Mouse (Mus musculus) liver, embryonic 16.5 days (tissue): Measurements from ENCODE around the gene Pogz. TPM values are rescaled to one million over a fixed set of nuclear protein-coding genes. Genes with fewer than 3 reads are reported as not detected.
"Not testable (repeated sequence)": the region's sequence is repeated elsewhere in the genome, so short reads cannot be mapped to it uniquely, and the experiment has no call there.

Experiments used
- ATAC-seq: fragments of 200-750 bp; cut with Nextera tagmentation; 2 replicates; pipeline ENCODE4 v1.8.0; 2017; ENCODE audit warnings: low read depth, mild to moderate bottlenecking, moderate number of reproducible peaks, moderate library complexity
- H3K27ac ChIP-seq: fragments of 300-500 bp; sonication (generic); 2 replicates; pipeline ENCODE4 v1.5.1; 2014; ENCODE audit warnings: mild to moderate bottlenecking, low read length
- H3K27me3 ChIP-seq: fragments of 300-500 bp; sonication (generic); 2 replicates; pipeline ENCODE4 v1.6.1; 2014; ENCODE audit warnings: low read depth, low read length, mixed read lengths; ENCODE audit not compliant: control insufficient read depth, insufficient read depth
- H3K36me3 ChIP-seq: fragments of 300-500 bp; sonication (generic); 2 replicates; pipeline ENCODE4 v1.6.1; 2014; ENCODE audit warnings: mild to moderate bottlenecking; ENCODE audit not compliant: control insufficient read depth, insufficient read depth
- H3K4me1 ChIP-seq: fragments of 300-500 bp; sonication (generic); 2 replicates; pipeline ENCODE4 v1.6.1; 2014; ENCODE audit warnings: low read depth, low read length, mixed read lengths; ENCODE audit not compliant: control insufficient read depth
- H3K4me2 ChIP-seq: fragments of 300-500 bp; sonication (generic); 2 replicates; pipeline ENCODE4 v1.6.1; 2014; ENCODE audit warnings: low read depth, low read length, mixed read lengths
- H3K4me3 ChIP-seq: fragments of 300-500 bp; sonication (generic); 2 replicates; pipeline ENCODE4 v1.5.1; 2014; ENCODE audit warnings: low read depth, mild to moderate bottlenecking, low read length
- H3K9ac ChIP-seq: fragments of 300-500 bp; sonication (generic); 2 replicates; pipeline ENCODE4 v1.6.1; 2014; ENCODE audit warnings: low read depth, low read length
- H3K9me3 ChIP-seq: fragments of 300-500 bp; sonication (generic); replicated peaks from 2 replicates; pipeline ENCODE4 v1.6.1; 2016; ENCODE audit warnings: low read length; ENCODE audit not compliant: control insufficient read depth
- WGBS: fragments of 180-500 bp; shearing (Covaris S2); extraction: QIAGEN DNeasy Blood & Tissue Kit; methylation state at CpG from one replicate; pipeline ENCODE4 v1.1.7; 2014; ENCODE audit not compliant: insufficient replicate concordance; 5-methylcytosine and 5-hydroxymethylcytosine counted together
- polyA plus RNA-seq: library from polyadenylated mRNA; unstranded; fragments of >200 nt; fragmentation: Nextera tagmentation; extraction: Ambion mirVana; gene quantifications from 2 replicates; pipeline ENCODE4 v1.2.1, GENCODE M21; 2015

Pogz gene
- polyA plus RNA-seq, 1 experiment from 2014 or later: 3.4 TPM

- 63% methylated on average over 7 of the region's 7 CpGs for WGBS
- H3K4me1 ChIP-seq: peaks cover 41% of the 10 kb centered on the region
- not testable (repeated sequence) for H3K9ac ChIP-seq, ATAC-seq, H3K9me3 ChIP-seq, H3K36me3 ChIP-seq, H3K27me3 ChIP-seq, H3K4me3 ChIP-seq, H3K4me2 ChIP-seq
- H3K27ac ChIP-seq: peak overlapping the region; percentile 44; the same call in 1 of the 2 replicates
Observed at GRCm38 (mm10) chr3:94930386-94931266, 93.3 kb downstream of the Pogz start.

GRCm38 (mm10) chr3:94931427-94932082 is 94.2 kb downstream of the Pogz start:
- not testable (repeated sequence) for H3K9ac ChIP-seq, H3K9me3 ChIP-seq, H3K4me3 ChIP-seq, H3K4me2 ChIP-seq, H3K36me3 ChIP-seq, H3K27me3 ChIP-seq
- peak; percentile 17 for ATAC-seq
- peaks cover 43% of the 10 kb centered on the region for H3K4me1 ChIP-seq
- H3K27ac ChIP-seq: peak overlapping the region; percentile 89
- 44% methylated on average over 10 of the region's 10 CpGs for WGBS

Other genes with a start within 250 kb of the Pogz start
- gene Gm10972, start 194.5 kb upstream of the Pogz start, polyA plus RNA-seq: not detected in 2 replicates
- gene Tuft1, start 178.7 kb upstream of the Pogz start, polyA plus RNA-seq: 13.2 and 13.3 TPM in 2 replicates
- gene Selenbp2, start 144.0 kb upstream of the Pogz start, polyA plus RNA-seq: 93.0 and 115 TPM in 2 replicates
- gene Cgn, start 51.1 kb upstream of the Pogz start, polyA plus RNA-seq: 13.0 and 15.6 TPM in 2 replicates
- 138 and 157 TPM in 2 replicates for gene Psmb4, start 49.4 kb downstream of the Pogz start, polyA plus RNA-seq
- gene Selenbp1, start 95.5 kb downstream of the Pogz start, polyA plus RNA-seq: 139 and 163 TPM in 2 replicates
- gene Rfx5, start 116.5 kb downstream of the Pogz start, polyA plus RNA-seq: 1.2 TPM in 2 replicates
- 7.8 and 11.6 TPM in 2 replicates for gene Pi4kb, start 137.2 kb downstream of the Pogz start, polyA plus RNA-seq
- 6.2 and 6.8 TPM in 2 replicates for gene Zfp687, start 177.9 kb downstream of the Pogz start, polyA plus RNA-seq
- gene Psmd4, start 205.0 kb downstream of the Pogz start, polyA plus RNA-seq: 146 and 154 TPM in 2 replicates